Mouse (Mus musculus): ENCODE data around the gene Zranb2. TPM values are rescaled to one million over a fixed set of nuclear protein-coding genes. Genes with fewer than 3 reads are reported as not detected.

Gene Zranb2
- polyA plus RNA-seq, 1 experiment from 2014 or later, result 114 TPM

GRCm38 (mm10) chr3:157581755-157582154 is 47.8 kb downstream of the Zranb2 start:
- Histone ChIP-seq H3K4me2 (no peak overlapping the region), H3K9ac (no peak overlapping the region), H3K27ac (no peak overlapping the region), H3K36me3 (replicated peaks) (no peaks in the 10 kb centered on the region), H3K4me1 (no peaks in the 10 kb centered on the region), H3K27me3 (replicated peaks) (no peaks in the 10 kb centered on the region), H3K4me3 (no peak overlapping the region), H3K9me3 (no peaks in the 10 kb centered on the region)
- no peak for ATAC-seq (replicated peaks)
- WGBS, result 25% methylated on average over 2 of the region's 2 CpGs

- no peak for ATAC-seq (replicated peaks)
- Histone ChIP-seq H3K9me3 (no peaks in the 10 kb centered on the region), H3K27me3 (replicated peaks) (no peaks in the 10 kb centered on the region), H3K4me3 (no peak overlapping the region), H3K4me2 (no peak overlapping the region), H3K36me3 (replicated peaks) (no peaks in the 10 kb centered on the region), H3K9ac (no peak overlapping the region), H3K4me1 (no peaks in the 10 kb centered on the region), H3K27ac (no peak overlapping the region)
- 41% methylated on average over 5 of the region's 5 CpGs for WGBS
Observed at GRCm38 (mm10) chr3:157582626-157583405, 48.9 kb downstream of the Zranb2 start.

- Histone ChIP-seq H3K36me3 (replicated peaks) (no peaks in the 10 kb centered on the region), H3K4me1 (no peaks in the 10 kb centered on the region), H3K9me3 (no peaks in the 10 kb centered on the region), H3K4me3 (no peak overlapping the region), H3K27me3 (replicated peaks) (no peaks in the 10 kb centered on the region), H3K4me2 (no peak overlapping the region), H3K27ac (no peak overlapping the region), H3K9ac (no peak overlapping the region)
- no peak for ATAC-seq (replicated peaks)
- 79% methylated on average over 7 of the region's 7 CpGs for WGBS
Observed at GRCm38 (mm10) chr3:157597837-157598379, 63.9 kb downstream of the Zranb2 start.

MicroRNAs within 50 kb of the gene (microRNA counts, 519-probe panel; counts per million panel counts)
- microRNA mmu-miR-186, result 2,617 counts per million, percentile 55 among the panel's probes with 10 or more counts

Small RNA genes lying within 50 kb of the gene (microRNA-seq; reads per million reads assigned to microRNA genes)
- gene Mir186, result 727 reads per million, percentile 77 among the genes with 10 or more reads in this experiment

Other genes starting within 250 kb of the Zranb2 start
- 3.3 and 4.0 TPM in 2 replicates for gene Ptger3, start 32.7 kb downstream of the Zranb2 start, polyA plus RNA-seq (2015; fragmentation: Nextera tagmentation; extraction: Ambion mirVana)

All from midbrain, embryonic 15.5 days (tissue).